Comparison of ENCODE assay signal across 24 mouse cellular contexts in genomic region chr17:25583858-25584257, GRCm38 (mm10). TPM values are rescaled to one million over a fixed set of nuclear protein-coding genes. Genes with fewer than 3 reads are reported as not detected.
DNase-seq lines count a peak whose midpoint lies in the region; ATAC-seq and TF ChIP-seq lines count a peak whose summit lies in the region.
"Had no signal": no experiment of that assay in that cellular context is flagged by ENCODE, and none has a peak within 500 bp of the region (broad histone marks: within the 10 kb centered on the region; RNA-seq: fewer than 3 reads in every experiment).

No protein-coding gene starts in this region.

- peaks cover 70% of the 10 kb centered on the region for H3K36me3 ChIP-seq in G1E (replicated peaks)

- intact Hi-C loops in left cerebral cortex, postnatal 10 days (cut with DNase I): no loop called here
- intact Hi-C loops in left cerebral cortex, adult 2 months (cut with DNase I): no loop called here

- peak; percentile 62 for DNase-seq in G1E (ENCODE audit: low spot score)
- peak; percentile 72 for DNase-seq in induced T-regulatory cell, adult 2 months (ENCODE audit: low read depth)
- peak; percentile 64 for DNase-seq in naive thymus-derived CD4-positive, alpha-beta T cell, adult 2 months (ENCODE audit: low read depth)
- no peak for DNase-seq in left cerebral cortex, postnatal 10 days (ENCODE audit: extremely low spot score in 1 of 2, low spot score in 2 of 2)
- no peak for DNase-seq in left cerebral cortex, adult 2 months (ENCODE audit: extremely low spot score in 1 of 2, low spot score in 2 of 2)
- no peak for DNase-seq in embryo, embryonic 9.5 days (ENCODE audit: extremely low spot score)
- DNase-seq: adrenal gland, postnatal 10 days; cerebellum, adult 11-12 months; cerebellum, postnatal 36 days; heart, adult 18-20 months; lung, embryonic 14.5 days; lung, postnatal 36 days; right cerebral cortex, postnatal 25 days had no signal

- H3K27ac ChIP-seq in left cerebral cortex, adult 2 months: no peak overlapping the region
- H3K27ac ChIP-seq: forebrain, embryonic 12.5 days; heart, embryonic 13.5 days; hindbrain, embryonic 14.5 days; intestine, embryonic 15.5 days; kidney, embryonic 15.5 days; limb, embryonic 15.5 days; midbrain, embryonic 12.5 days; stomach, postnatal 0 days had no signal

- peak overlapping the region; percentile 28; the same call in 1 of the 2 replicates for H3K4me3 ChIP-seq in G1E (ENCODE audit: low read depth, low read length)
- no peak overlapping the region for H3K4me3 ChIP-seq in left cerebral cortex, adult 2 months
- H3K4me3 ChIP-seq: forebrain, embryonic 12.5 days; heart, embryonic 13.5 days; intestine, embryonic 15.5 days; kidney, embryonic 15.5 days; limb, embryonic 15.5 days; midbrain, embryonic 12.5 days had no signal

- peak; percentile 40 for ATAC-seq in G1E (ENCODE audit: extremely low read depth, insufficient number of reproducible peaks, low FRiP score, poor library complexity, severe bottlenecking)
- peak; percentile 14 for ATAC-seq in activated CD4-positive, CD25-positive, alpha-beta regulatory T cell, adult 4 months
- ATAC-seq: intestine, embryonic 15.5 days had no signal

- H3K27me3 ChIP-seq in G1E (ENCODE audit: insufficient read depth, low read length): no peaks in the 10 kb centered on the region
- H3K27me3 ChIP-seq: CH12.LX; forebrain, embryonic 12.5 days; heart, embryonic 13.5 days; intestine, embryonic 15.5 days; kidney, embryonic 15.5 days; limb, embryonic 15.5 days; midbrain, embryonic 12.5 days had no signal

- no peak for TF ChIP-seq CTCF in G1E (IDR thresholded peaks at IDR 0.05; ENCODE audit: low read depth, low read length)
- no peak for TF ChIP-seq CTCF in left cerebral cortex, adult 2 months (IDR thresholded peaks at IDR 0.05)

- peaks cover 48% of the 10 kb centered on the region for H3K4me1 ChIP-seq in G1E (ENCODE audit: insufficient read depth, low read depth, low read length)

- no peaks in the 10 kb centered on the region for H3K9me3 ChIP-seq in G1E (replicated peaks)
- H3K9me3 ChIP-seq: forebrain, embryonic 12.5 days; heart, embryonic 13.5 days; intestine, embryonic 15.5 days; kidney, embryonic 15.5 days; limb, embryonic 15.5 days; midbrain, embryonic 12.5 days had no signal

RNA-seq across cellular contexts. Expression of gene Lmf1, which starts 5.0 kb away (rescaled TPM):
- total RNA-seq in G1E (2014; fragmentation: Nextera tagmentation): 27.6 and 29.9 TPM in 2 replicates
- 8.7 and 8.8 TPM in 2 replicates for total RNA-seq in G1E (2017)
- 15.7 and 16.2 TPM in 2 replicates for polyA plus RNA-seq in G1E (2012)
- 10 to 100 TPM; 12.1 to 16.7 TPM for polyA plus RNA-seq in activated CD4-positive, CD25-positive, alpha-beta regulatory T cell, adult 4 months (2017; shearing (Covaris generic))
- 10 to 100 TPM; 22.2 to 23.4 TPM for total RNA-seq in left cerebral cortex, postnatal 10 days (2021)
- total RNA-seq in left cerebral cortex, adult 2 months (2021): 10 to 100 TPM; 22.0 to 25.4 TPM

RNA-seq across cellular contexts. Expression of gene Sox8, which starts 13.4 kb away (rescaled TPM):
- not detected in 2 replicates for total RNA-seq in G1E (2014; fragmentation: Nextera tagmentation)
- total RNA-seq in G1E (2017): 0.11 TPM in 1 of 2 replicates, not detected in the other
- not detected in 2 replicates for polyA plus RNA-seq in G1E (2012)
- under 1 TPM in 1 of 2 experiments, not detected in 1; 0.25 TPM for polyA plus RNA-seq in activated CD4-positive, CD25-positive, alpha-beta regulatory T cell, adult 4 months (2017; shearing (Covaris generic))
- 10 to 100 TPM; 45.3 to 56.2 TPM for total RNA-seq in left cerebral cortex, postnatal 10 days (2021)
- total RNA-seq in left cerebral cortex, adult 2 months (2021): 10 to 100 TPM; 55.3 to 66.9 TPM
- total RNA-seq: CH12.LX; neutrophil, adult 5-6 weeks had no signal

Comparison
In these comparisons a context has a peak if more than half of its experiments do, and no peak if none do; other contexts are left out.
1. DNase-seq: peak in G1E (single experiment), induced T-regulatory cell, adult 2 months (single experiment) and naive thymus-derived CD4-positive, alpha-beta T cell, adult 2 months (single experiment); none in left cerebral cortex, postnatal 10 days (0 of 2), left cerebral cortex, adult 2 months (0 of 2) and embryo, embryonic 9.5 days (single experiment).
2. RNA of gene Sox8, which starts 13.4 kb away (total RNA-seq): 55.3 to 66.9 TPM in left cerebral cortex, adult 2 months and 45.3 to 56.2 TPM in left cerebral cortex, postnatal 10 days; 0.11 TPM in G1E; every median in the first group is over 10 times any median in the second.